Mouse (Mus musculus) cerebellum, postnatal 14 days (tissue): ENCODE measurements around the gene Clec2g.
"Not testable (repeated sequence)": the region's sequence is repeated elsewhere in the genome, so short reads cannot be mapped to it uniquely, and the experiment has no call there.

Experiments
- DNase-seq, 2 experiments: peaks; one replicate each; pipeline ENCODE4 v3.0.0; 2021; ENCODE audit warnings: mixed read lengths in 2 of 2

Gene Clec2g

DNA sequence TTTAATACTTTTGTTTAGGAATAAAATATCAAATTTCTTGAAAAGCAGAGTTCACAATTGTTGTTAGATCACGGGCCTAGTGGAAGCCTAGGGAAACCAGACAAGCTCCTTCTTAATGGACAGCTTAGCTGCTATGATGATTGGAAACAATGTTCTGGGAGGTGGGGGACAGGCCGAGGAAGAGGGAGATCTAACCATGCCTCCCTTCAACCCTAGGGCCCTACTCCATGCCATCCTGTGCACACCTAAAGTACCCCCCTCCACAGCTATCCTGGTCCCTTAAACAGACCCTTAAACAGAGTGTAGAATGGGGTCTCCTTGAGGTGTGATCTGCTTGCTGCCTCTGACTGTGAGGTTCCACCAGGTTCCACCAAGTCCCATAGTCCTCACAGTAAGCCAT lies 38.0 kb downstream of the Clec2g start:
- no peak for DNase-seq

DNA sequence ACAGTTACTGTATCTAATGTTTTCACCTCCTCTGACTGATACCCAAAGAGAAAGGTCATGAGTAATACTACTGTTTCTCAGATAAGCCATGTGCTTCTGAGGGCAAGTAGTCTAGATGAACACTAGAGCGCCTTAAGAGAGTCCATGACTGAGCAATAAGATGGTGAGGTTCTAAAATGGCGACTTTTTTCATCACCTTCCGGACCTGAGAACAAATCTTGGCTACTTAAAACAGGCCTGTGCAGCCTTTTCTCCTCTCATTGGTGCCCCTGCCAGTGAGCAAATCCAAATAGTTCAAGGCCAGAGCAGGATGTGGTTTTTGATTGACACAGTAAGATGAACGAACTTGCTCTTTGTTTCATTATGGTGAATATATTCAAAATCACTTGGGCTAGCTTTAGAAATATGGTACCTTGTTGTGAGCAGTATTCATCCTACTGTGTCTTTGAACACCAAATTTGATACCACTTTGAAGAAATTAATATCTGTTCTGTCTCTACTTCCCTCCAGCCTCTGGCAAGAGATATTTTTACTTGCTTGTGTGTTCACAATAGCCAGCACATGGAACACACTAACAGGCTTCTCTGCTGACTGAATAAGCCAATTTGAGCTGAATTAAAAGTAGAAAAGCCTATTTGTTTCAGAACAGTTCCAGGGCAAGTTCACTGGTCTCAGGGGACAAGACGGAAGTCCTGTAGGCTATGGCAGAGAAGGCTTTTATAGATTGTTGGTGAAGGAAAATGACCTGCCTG lies 38.7 kb downstream of the Clec2g start:
- no peak for DNase-seq

GRCm38 (mm10) chr6:128973439-128973697 lies 39.2 kb downstream of the Clec2g start:
- DNase-seq = no peak

DNA sequence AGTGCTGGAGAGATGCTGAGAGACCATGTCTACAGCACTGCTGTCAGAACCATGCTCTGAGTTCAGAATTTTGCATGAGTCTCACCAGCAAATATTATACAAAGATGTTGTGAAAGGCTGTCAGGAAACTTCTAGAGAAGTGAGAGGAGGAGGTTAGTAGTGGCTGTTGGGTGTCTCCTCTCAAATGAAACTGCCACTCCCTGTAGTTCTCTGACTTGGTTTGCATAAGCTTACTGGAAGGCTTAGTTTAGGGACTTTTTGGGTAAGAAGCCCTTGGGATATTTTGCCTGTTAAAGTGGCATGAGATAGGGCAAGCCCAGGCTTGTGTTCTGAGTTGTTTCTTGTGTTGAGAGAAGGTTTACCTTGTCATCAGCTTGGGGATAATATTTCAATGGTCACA lies 40.7 kb downstream of the Clec2g start:
- DNase-seq = not testable (repeated sequence)

DNA sequence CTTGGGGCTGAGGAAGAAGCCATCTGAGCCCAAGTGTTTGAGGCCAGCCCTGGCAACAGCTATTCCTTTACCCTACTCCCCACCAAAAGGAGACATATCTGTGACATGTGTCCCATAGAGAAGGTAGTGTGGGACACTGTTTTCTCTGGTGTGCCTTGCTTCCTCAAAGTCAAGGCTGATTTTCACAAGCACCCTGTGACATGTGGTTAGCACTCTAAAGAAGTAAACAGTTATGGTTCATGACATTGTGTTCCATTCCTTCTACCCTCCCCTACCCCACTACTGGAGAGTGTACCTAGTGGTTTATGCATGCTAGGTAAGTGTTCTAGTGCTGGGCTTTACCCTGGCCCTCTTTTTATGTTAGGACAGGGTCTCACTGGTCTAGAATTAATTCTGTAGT lies 42.0 kb downstream of the Clec2g start:
- no peak for DNase-seq

GRCm38 (mm10) chr6:128981951-128982541 lies 47.9 kb downstream of the Clec2g start:
- DNase-seq = not testable (repeated sequence)

GRCm38 (mm10) chr6:128992337-128992736 lies 58.2 kb downstream of the Clec2g start:
- no peak for DNase-seq

GRCm38 (mm10) chr6:128992753-128993152 lies 58.6 kb downstream of the Clec2g start:
- DNase-seq = no peak

- DNase-seq = no peak
These were observed 59.0 kb downstream of the Clec2g start for GRCm38 (mm10) chr6:128993221-128993620.

- no peak for DNase-seq
These were observed 60.2 kb downstream of the Clec2g start for GRCm38 (mm10) chr6:128994336-128994735.

GRCm38 (mm10) chr6:128994742-128995141 lies 60.6 kb downstream of the Clec2g start:
- no peak for DNase-seq

- DNase-seq = no peak
These were observed 61.3 kb downstream of the Clec2g start for GRCm38 (mm10) chr6:128995250-128996053.

DNA sequence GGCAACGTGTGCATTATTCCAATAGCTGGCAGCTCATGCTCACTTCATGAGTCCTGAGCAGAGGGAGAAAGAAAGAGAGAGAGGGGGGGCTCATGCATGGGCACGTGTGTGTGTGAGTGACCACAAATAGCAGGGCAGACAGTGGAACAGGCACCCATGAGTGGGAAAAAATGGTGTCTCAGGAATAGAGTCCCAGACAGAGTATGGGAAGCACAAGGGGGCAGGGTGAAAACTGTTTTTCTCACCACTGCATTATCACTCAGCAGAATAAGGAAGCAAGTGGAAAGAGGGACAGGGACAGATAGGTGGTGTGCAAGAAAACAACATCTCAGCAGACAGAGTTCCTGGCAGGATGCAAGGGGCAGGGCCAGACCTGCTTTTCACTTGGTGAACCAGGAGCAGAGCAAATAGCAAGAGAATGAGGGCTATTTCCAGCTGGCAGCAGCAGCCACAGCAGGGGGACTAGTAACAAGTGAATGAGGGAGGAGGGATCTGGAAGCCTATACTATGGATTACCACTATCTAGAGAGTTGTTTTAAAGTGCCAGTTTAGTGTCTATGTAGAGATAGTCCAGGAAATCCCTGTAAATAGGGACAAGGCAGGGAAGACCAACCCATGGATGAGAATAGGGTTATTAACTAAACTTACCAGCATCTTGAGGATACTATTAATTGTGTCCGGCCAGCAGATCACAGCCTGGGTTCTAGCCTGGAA lies 62.0 kb downstream of the Clec2g start:
- no peak for DNase-seq

GRCm38 (mm10) chr6:128996768-128997442 lies 62.7 kb downstream of the Clec2g start:
- DNase-seq = no peak

DNA sequence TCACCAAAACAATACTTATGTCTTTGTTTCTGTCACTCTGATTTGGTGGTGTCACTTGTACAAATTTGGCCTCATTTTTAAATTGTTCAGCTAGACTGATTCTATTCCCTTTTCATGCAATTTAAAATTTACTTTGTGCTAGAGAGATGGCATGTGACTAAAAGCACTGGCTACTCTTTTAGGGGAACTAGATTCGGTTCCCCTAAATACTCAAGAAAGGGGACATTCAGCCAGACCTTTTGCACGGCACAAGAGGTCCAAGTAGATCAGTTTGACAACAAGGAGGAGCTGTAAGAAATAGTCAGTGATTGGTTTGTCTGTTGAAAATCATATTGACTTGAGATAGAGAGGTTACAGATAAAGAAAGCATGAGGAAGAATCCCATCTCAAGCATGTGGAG lies 67.2 kb downstream of the Clec2g start:
- no peak for DNase-seq

- no peak for DNase-seq
These were observed 74.4 kb downstream of the Clec2g start for GRCm38 (mm10) chr6:129008552-129008951.

GRCm38 (mm10) chr6:129009846-129010504 lies 75.8 kb downstream of the Clec2g start:
- not testable (repeated sequence) for DNase-seq

DNA sequence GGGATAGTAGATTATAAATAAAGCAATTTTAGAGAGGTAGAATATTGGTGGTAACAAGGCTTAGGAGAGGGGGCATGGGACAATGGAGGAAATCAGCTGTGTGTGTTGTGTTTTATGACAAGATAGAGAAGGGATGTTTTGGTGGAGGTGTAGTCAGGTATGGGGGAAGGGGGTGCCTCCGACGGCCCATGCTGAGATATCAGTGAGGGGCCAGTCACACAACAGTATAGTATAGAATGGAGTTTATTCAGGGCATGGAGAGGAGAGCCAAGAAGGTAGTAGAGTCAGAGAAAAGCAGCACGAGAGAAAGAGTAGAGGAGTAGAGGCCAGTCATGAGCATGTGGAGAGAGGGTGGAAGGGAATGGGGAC lies 76.3 kb downstream of the Clec2g start:
- DNase-seq = no peak

DNA sequence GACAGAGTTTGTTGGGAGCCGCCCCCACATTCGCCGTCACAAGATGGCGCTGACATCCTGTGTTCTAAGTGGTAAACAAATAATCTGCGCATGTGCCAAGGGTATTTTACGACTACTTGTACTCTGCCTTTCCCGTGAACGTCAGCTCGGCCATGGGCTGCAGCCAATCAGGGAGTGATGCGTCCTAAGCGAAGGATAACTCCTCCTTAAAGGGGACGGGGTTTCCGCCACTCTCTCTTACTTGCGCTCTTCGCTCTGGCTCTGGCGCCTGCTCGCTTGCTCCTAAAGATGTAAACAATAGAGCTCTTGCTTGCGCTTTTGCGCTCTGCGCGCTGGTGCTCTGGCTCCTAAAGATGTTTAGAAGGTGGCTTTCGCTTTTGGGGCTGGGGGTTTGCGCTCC lies 77.8 kb downstream of the Clec2g start:
- DNase-seq = not testable (repeated sequence)

DNA sequence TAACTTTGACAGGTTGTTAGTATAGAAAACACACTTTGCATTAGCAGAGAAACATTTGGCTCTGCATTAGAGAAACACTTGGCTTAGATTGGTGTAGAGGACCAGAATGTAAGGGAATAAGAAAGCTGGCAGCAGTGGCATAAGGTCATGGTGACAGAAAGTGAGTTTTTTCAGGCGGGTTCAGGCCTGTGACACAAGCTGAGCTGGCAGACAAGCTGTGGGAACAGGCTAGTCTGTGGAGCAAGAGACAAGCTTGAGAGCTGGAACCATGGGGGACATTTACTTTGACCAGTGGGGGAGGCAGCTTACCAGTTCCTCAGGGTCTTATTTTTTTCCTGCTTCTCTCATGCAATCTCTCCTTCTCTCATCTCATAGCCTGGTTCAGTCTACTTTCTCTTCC lies 78.8 kb downstream of the Clec2g start:
- DNase-seq = no peak

GRCm38 (mm10) chr6:129013762-129014276 lies 79.6 kb downstream of the Clec2g start:
- DNase-seq = no peak

DNA sequence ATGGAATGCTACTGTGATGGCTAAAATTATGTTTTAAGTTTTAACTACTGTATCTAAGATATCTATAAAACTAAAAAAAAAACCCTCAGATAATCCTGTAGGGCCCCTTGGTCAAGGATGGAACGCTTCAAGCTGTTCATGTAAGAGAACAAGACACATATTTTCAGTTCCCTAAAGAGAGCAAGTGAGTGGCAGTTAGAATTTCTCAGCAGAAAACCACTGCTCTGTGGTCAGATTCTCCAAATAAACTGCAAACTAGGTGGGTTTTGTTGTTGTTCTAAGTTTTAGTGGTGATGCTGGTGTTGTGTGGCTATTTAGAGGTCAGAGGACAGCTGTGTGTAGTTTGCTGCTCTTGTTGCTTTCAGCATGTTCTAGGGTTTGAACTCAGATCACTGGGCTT lies 80.2 kb downstream of the Clec2g start:
- DNase-seq = no peak
